Mouse (Mus musculus): Measurements from ENCODE around the gene Adamts3. TPM values are rescaled to one million over a fixed set of nuclear protein-coding genes. Genes with fewer than 3 reads are reported as not detected.

Adamts3 gene
- polyA plus RNA-seq, 1 experiment from 2014 or later: 3.8 TPM

- H3K4me1 ChIP-seq (replicated peaks): no peaks in the 10 kb centered on the region
- ATAC-seq (ENCODE audit: low FRiP score, low read depth): no peak
- no peak overlapping the region for H3K27ac ChIP-seq (replicated peaks)
- no peaks in the 10 kb centered on the region for H3K36me3 ChIP-seq
- no peaks in the 10 kb centered on the region for H3K9me3 ChIP-seq
- H3K27me3 ChIP-seq: no peaks in the 10 kb centered on the region
- H3K9ac ChIP-seq: no peak overlapping the region
- 66% methylated on average over 5 of the region's 5 CpGs for WGBS
- H3K4me3 ChIP-seq: no peak overlapping the region
- H3K4me2 ChIP-seq: no peak overlapping the region
Measured at GRCm38 (mm10) chr5:89679871-89680536, 203.1 kb downstream of the Adamts3 start.

GRCm38 (mm10) chr5:89678148-89678547, 205.0 kb downstream of the Adamts3 start:
- Histone ChIP-seq H3K9me3 (no peaks in the 10 kb centered on the region), H3K36me3 (no peaks in the 10 kb centered on the region), H3K4me2 (no peak overlapping the region), H3K27ac (replicated peaks) (no peak overlapping the region), H3K4me3 (no peak overlapping the region), H3K4me1 (replicated peaks) (no peaks in the 10 kb centered on the region), H3K27me3 (no peaks in the 10 kb centered on the region), H3K9ac (no peak overlapping the region)
- no peak for ATAC-seq (ENCODE audit: low FRiP score, low read depth)
- 94% methylated on average over 4 of the region's 4 CpGs for WGBS

GRCm38 (mm10) chr5:89674066-89674848, 208.9 kb downstream of the Adamts3 start:
- Histone ChIP-seq H3K4me1 (replicated peaks) (no peaks in the 10 kb centered on the region), H3K9me3 (no peaks in the 10 kb centered on the region), H3K36me3 (no peaks in the 10 kb centered on the region), H3K4me3 (no peak overlapping the region), H3K9ac (no peak overlapping the region), H3K27me3 (no peaks in the 10 kb centered on the region), H3K27ac (replicated peaks) (no peak overlapping the region), H3K4me2 (no peak overlapping the region)
- ATAC-seq (ENCODE audit: low FRiP score, low read depth): no peak
- WGBS: 83% methylated on average over 9 of the region's 9 CpGs

- WGBS: 66% methylated on average over 4 of the region's 4 CpGs
- no peaks in the 10 kb centered on the region for H3K27me3 ChIP-seq
- no peak for ATAC-seq (ENCODE audit: low FRiP score, low read depth)
- H3K9me3 ChIP-seq: no peaks in the 10 kb centered on the region
- no peak overlapping the region for H3K4me3 ChIP-seq
- no peaks in the 10 kb centered on the region for H3K36me3 ChIP-seq
- no peaks in the 10 kb centered on the region for H3K4me1 ChIP-seq (replicated peaks)
- H3K4me2 ChIP-seq: no peak overlapping the region
- no peak overlapping the region for H3K27ac ChIP-seq (replicated peaks)
- H3K9ac ChIP-seq: no peak overlapping the region
Measured at GRCm38 (mm10) chr5:89672950-89673349, 210.2 kb downstream of the Adamts3 start.

- Histone ChIP-seq H3K4me2 (no peak overlapping the region), H3K27me3 (no peaks in the 10 kb centered on the region), H3K4me3 (no peak overlapping the region), H3K27ac (replicated peaks) (no peak overlapping the region), H3K9me3 (no peaks in the 10 kb centered on the region), H3K36me3 (no peaks in the 10 kb centered on the region), H3K4me1 (replicated peaks) (no peaks in the 10 kb centered on the region), H3K9ac (no peak overlapping the region)
- no peak for ATAC-seq (ENCODE audit: low FRiP score, low read depth)
- 96% methylated on average over 1 of the region's 1 CpGs for WGBS
Measured at GRCm38 (mm10) chr5:89654327-89654726, 228.8 kb downstream of the Adamts3 start.

GRCm38 (mm10) chr5:89653862-89654261, 229.3 kb downstream of the Adamts3 start:
- Histone ChIP-seq H3K36me3 (no peaks in the 10 kb centered on the region), H3K4me1 (replicated peaks) (no peaks in the 10 kb centered on the region), H3K27me3 (no peaks in the 10 kb centered on the region), H3K4me2 (no peak overlapping the region), H3K9ac (no peak overlapping the region), H3K27ac (replicated peaks) (no peak overlapping the region), H3K4me3 (no peak overlapping the region), H3K9me3 (no peaks in the 10 kb centered on the region)
- WGBS: 87% methylated on average over 2 of the region's 2 CpGs
- ATAC-seq (ENCODE audit: low FRiP score, low read depth): no peak

GRCm38 (mm10) chr5:89646940-89647339, 236.2 kb downstream of the Adamts3 start:
- Histone ChIP-seq H3K36me3 (no peaks in the 10 kb centered on the region), H3K9ac (no peak overlapping the region), H3K4me1 (replicated peaks) (no peaks in the 10 kb centered on the region), H3K9me3 (no peaks in the 10 kb centered on the region), H3K27ac (replicated peaks) (no peak overlapping the region), H3K4me2 (no peak overlapping the region), H3K4me3 (no peak overlapping the region), H3K27me3 (no peaks in the 10 kb centered on the region)
- no peak for ATAC-seq (ENCODE audit: low FRiP score, low read depth)

- no peaks in the 10 kb centered on the region for H3K4me1 ChIP-seq (replicated peaks)
- H3K27ac ChIP-seq (replicated peaks): no peak overlapping the region
- H3K27me3 ChIP-seq: no peaks in the 10 kb centered on the region
- H3K4me3 ChIP-seq: no peak overlapping the region
- WGBS: 82% methylated on average over 2 of the region's 2 CpGs
- ATAC-seq (ENCODE audit: low FRiP score, low read depth): no peak
- H3K36me3 ChIP-seq: no peaks in the 10 kb centered on the region
- no peak overlapping the region for H3K4me2 ChIP-seq
- H3K9ac ChIP-seq: no peak overlapping the region
- no peaks in the 10 kb centered on the region for H3K9me3 ChIP-seq
Measured at GRCm38 (mm10) chr5:89635434-89635833, 247.7 kb downstream of the Adamts3 start.

GRCm38 (mm10) chr5:89631599-89631998, 251.5 kb downstream of the Adamts3 start:
- H3K4me2 ChIP-seq: no peak overlapping the region
- ATAC-seq (ENCODE audit: low FRiP score, low read depth): no peak
- H3K9ac ChIP-seq: no peak overlapping the region
- no peaks in the 10 kb centered on the region for H3K36me3 ChIP-seq
- no peaks in the 10 kb centered on the region for H3K27me3 ChIP-seq
- H3K4me3 ChIP-seq: no peak overlapping the region
- H3K27ac ChIP-seq (replicated peaks): no peak overlapping the region
- no peaks in the 10 kb centered on the region for H3K4me1 ChIP-seq (replicated peaks)
- WGBS: 84% methylated on average over 1 of the region's 1 CpGs
- H3K9me3 ChIP-seq: no peaks in the 10 kb centered on the region
